Mouse (Mus musculus) T-helper 1 cell (primary cell): ENCODE measurements around the gene Idua.

Experiments
- in situ Hi-C: fragments of 300-600 bp; cut with MboI, MseI; formaldehyde crosslinking; loops from one replicate; pipeline ENCODE4 v1.15.1; 2025; ENCODE audit warnings: high pct_unique_total_duplicates

The Idua gene

DNA sequence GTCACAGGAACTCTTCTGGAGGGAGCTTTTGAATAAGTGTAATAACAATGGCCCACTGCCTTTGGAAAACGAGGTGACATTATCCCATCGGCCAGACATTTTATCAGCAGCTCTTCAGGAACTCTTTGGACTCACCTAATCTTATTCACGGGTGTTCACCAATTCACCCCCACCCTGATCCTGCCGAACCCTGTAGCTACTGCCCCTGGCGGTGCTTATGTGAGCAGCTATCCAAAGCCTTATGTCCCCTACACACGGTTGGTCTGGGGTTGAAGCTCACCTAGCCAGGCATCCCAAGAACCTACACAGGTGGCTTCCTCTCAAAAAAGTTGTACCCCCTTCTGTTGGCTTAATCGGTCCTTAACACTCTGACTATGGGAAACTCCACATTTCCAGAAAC lies 59.6 kb downstream of the Idua start:
- in situ Hi-C loops = no loop called here

DNA sequence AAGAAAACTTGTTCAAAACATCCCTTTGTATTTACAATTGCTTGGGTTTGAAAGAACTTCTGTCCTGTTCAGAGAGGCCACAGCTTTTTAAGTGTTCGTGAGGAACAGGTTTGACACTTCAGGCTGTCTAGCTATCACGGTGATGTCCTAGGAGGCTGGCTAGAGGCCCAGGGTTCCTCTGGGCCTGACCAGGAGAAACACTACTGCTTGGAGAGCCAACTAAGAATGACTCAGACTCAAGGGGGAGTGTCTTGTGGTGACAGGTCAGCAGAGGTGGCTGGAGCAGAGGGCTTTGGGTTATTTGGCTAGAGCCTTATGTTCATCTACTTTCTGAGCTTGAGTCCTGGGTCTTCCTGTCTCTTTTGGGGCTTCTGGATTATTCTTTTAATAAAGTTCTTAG lies 63.9 kb downstream of the Idua start:
- in situ Hi-C loops = no loop called here

DNA sequence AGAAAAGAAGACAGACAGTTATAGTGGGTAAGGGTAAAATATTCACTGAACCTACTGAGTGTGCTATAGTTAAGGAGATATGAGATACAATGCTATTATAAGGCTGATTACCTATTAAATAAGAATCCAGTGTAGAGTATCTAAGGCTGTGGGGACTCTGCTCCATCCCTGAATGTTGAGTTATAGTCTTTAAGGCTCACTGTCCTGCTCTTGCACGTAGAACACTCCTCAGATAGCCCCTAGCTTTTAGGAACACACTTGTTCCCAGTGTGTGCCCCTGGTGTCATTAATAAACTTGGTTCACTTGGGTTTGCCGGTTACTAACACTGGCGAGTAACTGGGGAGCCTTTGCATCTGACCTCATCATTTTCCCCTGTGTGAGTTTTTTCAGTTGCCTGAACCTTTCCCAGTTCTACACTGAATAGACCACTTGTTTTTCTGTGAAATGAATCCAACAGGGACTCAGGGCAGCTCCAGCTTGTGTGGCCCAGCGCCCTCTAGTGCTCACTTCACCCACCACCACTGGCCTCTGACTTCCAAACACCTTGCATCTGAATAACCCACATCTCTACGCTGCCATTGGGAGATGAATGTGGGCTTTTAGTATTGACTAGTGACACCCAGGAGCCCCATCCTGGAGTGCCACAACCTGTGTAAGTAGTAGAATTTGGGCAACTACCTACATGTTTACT lies 66.6 kb downstream of the Idua start:
- in situ Hi-C loops = no loop called here

DNA sequence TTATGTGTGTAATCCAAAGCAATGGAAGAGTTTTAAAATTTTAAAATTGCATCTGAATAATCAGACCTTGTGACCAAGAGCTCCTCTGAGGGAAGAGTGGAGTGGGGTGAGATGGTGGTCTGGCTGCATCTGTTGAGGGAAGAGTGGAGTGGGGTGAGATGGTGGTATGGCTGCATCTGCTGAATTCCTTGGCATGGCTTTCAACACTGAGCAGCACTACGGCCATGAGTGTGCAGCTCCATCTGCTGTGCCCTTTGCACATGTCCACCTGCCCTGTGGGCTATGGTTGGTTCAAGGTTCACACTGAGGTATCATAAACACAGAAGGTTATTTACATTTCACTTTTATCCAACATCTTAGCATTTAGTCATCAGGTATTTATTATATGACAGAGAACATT lies 67.3 kb downstream of the Idua start:
- in situ Hi-C loops = no loop called here
